Mouse (Mus musculus) CH12F3 (cell line): ENCODE measurements around the gene Atxn1.

ENCODE experiments used
- in situ Hi-C: fragments of 300-500 bp; cut with MboI; formaldehyde crosslinking; loops from 2 replicates; pipeline ENCODE4 v1.14.3; 2020; ENCODE audit warnings: low sequenced_read_pairs

Atxn1 gene

GRCm38 (mm10) chr13:45796286-45796685 lies 168.5 kb downstream of the Atxn1 start:
- in situ Hi-C loops: no loop called here

DNA sequence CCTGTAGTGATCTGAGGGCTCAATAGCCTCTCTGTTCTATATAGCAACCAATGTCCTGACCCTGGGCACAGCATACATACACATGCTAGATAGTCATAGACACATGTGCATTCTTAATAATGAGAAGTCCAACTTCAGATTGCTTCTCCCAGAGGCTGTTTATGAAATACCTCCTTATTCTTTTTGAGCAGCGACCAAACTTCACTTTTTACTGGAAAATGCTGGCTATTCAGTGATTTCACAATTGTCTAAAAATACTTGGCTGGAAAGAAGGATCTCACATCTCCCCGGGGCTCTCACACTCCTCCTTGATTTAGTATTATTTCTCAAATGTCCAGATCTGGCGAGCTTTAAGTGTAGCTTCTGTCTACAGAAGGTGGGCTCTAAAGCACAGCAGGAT lies 171.0 kb downstream of the Atxn1 start:
- in situ Hi-C loops: no loop called here

- in situ Hi-C loops: no loop called here
Observed at GRCm38 (mm10) chr13:45786409-45786808, 178.4 kb downstream of the Atxn1 start.

- in situ Hi-C loops: no loop called here
Observed at GRCm38 (mm10) chr13:45783681-45784080, 181.1 kb downstream of the Atxn1 start.

DNA sequence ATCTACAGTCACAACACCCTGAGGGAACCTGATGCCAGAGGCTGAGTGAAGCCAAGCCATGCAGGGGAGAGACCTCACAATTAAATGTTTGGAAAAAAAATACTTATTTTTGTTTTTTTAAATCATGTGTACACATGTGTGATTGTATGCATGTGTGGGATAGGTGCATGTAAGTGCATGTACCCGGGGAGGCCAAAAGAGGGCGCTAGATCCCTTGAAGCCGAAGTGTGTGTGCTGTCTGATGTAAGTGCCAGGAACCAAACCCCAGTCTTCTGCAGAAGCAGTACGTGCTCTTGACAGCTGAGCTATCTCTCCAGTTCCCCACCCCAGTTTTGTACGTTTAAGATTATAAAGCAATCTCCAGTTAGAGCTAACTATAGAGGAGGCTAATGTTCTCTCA lies 186.1 kb downstream of the Atxn1 start:
- in situ Hi-C loops: no loop called here

GRCm38 (mm10) chr13:45778171-45778570 lies 186.6 kb downstream of the Atxn1 start:
- in situ Hi-C loops: no loop called here

DNA sequence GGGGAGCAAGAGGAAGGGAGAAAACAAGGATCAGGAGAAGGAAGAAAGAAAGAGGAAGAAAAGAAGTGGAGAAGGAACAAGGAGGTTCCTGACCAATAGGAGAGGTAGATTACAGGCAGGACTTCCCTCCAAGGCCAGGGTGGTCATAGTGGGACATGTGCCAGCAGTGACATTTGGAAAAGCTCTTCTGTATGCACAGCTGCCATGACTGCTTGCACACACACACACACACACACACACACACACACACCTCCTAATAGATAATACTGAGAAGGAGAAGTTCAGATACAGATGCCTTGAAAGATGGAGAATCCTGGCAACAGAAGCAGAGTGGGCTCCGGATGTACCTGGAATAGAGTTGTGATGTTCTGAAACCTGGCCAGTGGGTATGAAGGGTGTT lies 189.3 kb downstream of the Atxn1 start:
- in situ Hi-C loops: no loop called here

- in situ Hi-C loops: no loop called here
Observed at GRCm38 (mm10) chr13:45773381-45774168, 191.2 kb downstream of the Atxn1 start.

DNA sequence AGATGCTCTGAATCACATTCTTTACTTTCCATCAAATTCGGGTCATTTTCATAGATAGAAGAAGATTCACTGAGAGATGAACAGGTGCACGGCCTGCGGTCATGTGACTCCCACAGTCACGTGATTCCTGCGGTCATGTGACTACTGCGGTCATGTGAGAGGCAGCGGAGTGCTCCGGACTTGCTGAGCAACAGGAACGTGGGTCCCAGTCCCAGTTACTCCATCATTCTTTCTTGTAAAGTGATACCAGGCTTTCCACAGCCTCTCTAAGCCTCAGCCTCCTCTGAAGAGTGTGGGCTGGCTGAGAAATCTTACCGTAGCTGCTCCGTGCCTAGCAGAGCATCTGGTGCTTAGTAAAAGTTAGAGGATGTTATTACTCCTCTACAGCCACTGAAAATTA lies 195.1 kb downstream of the Atxn1 start:
- in situ Hi-C loops: no loop called here

- in situ Hi-C loops: no loop called here
Observed at GRCm38 (mm10) chr13:45768250-45768649, 196.6 kb downstream of the Atxn1 start.

DNA sequence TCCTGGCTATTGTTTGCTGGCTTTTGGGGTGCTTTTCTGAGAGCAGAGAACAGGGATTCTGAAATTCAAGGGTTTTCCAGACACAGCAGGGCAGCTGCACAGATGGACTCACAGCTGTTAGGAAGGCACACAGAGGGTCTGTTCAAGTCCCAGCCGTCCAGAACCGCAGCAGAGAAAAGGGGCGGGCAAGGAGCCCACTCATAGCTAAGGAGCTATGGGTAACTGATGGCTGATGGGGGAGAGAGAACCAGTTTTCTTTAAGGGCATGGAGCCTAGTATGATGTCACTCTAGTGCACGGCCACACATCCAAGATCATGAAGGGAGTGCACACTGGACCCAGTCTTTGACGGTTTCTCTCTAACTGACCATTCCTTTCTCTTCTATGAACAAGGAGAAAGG lies 200.5 kb downstream of the Atxn1 start:
- in situ Hi-C loops: no loop called here

GRCm38 (mm10) chr13:45762278-45762677 lies 202.5 kb downstream of the Atxn1 start:
- in situ Hi-C loops: no loop called here

- in situ Hi-C loops: no loop called here
Observed at GRCm38 (mm10) chr13:45754483-45754882, 210.3 kb downstream of the Atxn1 start.

GRCm38 (mm10) chr13:45752498-45752897 lies 212.3 kb downstream of the Atxn1 start:
- in situ Hi-C loops: no loop called here

DNA sequence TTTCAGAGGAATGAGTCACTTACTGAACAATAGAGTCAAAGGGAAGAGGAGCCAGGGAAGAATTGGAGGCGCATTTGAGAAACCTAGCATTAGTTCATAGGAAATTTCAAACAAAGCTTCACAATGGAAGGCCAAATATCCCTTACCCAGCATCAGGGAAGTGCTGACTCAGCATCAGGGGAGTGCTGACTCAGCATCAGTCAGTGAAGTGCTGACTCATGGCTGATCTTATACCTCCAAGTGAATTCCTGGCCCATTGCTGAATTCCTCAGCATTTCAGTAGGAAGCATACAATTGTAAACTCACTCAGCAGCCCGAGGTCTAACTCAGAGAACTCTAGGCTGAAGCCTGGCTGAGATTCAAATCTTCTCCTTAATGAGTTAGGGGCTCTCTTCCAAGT lies 213.6 kb downstream of the Atxn1 start:
- in situ Hi-C loops: no loop called here

GRCm38 (mm10) chr13:45750627-45751026 lies 214.2 kb downstream of the Atxn1 start:
- in situ Hi-C loops: no loop called here

DNA sequence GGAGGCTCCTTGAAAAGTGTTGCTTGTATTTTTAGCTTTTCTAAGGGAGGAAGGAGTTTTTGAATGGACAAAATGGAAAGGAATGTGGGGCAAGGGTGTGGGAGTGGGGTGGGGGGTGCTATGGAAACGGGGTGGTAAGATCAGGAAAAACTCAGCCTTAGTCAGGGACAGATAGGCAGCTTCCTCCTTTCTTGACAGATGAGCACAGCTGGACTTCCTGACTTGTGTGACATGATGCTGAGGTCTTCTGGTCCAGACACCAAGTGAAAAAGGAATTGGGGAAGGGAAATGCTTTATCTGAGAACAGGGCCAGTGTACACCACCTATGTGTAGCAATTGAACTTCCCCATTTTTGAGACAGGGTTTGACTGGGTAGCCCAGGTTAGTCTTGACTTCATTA lies 214.9 kb downstream of the Atxn1 start:
- in situ Hi-C loops: no loop called here

GRCm38 (mm10) chr13:45749222-45749621 lies 215.6 kb downstream of the Atxn1 start:
- in situ Hi-C loops: no loop called here

GRCm38 (mm10) chr13:45748691-45749090 lies 216.1 kb downstream of the Atxn1 start:
- in situ Hi-C loops: no loop called here

DNA sequence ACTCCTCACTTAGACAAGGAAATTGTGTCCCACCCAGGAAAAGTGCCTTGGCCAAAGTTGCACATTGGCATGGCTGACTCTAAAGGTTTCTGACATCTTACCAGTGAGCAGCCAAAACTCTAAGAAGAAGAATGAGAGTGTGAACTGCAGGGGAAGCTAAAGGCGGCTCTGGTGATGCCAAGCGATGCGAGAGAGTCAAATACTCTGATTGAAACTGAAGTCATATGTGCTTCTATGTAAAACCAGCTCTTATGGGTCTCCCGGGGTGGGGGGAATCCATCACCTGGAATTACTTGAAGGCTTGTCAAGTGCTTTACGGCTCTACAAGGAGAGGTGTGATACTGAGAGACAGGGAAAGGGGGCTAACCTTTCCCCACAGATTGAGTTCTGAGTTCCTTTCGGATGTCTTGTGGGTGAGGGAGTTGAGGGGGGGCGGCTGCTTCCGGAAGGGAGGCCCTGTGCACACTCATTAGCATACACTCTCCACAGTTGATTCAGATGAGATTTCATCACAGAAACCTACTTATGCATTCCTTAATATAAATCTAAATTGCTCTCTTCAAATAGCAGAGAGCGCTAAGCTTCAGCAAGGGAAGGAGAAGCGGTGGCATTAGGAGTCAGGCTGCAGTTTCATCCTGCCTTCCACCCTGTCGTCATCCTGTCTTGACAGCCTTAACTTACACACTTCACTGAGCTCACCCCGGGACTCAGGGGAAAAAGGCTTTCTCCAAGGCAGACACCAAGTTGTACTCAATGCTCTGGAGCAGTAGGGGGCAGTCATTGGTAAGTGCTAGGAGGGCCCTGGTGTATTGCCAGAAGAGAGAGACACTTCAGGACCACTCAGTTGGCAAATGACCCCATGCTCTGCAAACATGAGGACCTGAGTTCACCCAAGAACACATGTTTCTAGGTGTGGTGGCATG lies 218.7 kb downstream of the Atxn1 start:
- in situ Hi-C loops: no loop called here

DNA sequence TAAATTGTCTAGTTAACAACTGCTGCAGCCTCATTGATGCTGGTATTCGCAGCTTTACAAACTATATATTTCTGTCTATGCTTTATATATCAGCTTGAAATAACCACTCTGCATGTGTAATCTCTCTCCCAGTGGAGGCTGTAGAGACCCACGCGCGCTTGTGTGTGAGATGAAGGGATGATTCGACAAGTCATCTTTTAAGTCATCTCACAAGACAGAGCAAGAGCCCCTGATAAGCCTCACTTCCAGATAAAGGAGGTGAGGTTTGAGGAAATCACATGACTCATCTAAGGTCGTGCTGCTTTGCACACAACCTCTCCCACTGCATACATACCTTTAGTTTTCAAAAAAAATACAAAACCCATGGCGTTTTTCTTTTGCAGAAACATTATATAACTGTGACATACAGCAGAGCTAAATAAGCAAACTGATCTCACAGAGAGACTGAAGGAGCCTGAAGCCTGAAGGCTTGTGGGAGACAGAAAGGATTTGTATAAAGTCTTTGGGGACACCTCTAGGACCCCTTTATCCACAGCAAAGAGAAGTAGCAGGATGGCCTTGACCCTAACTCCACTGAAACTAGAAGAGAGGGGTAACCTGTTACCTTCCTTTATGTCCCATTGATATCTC lies 219.9 kb downstream of the Atxn1 start:
- in situ Hi-C loops: no loop called here

DNA sequence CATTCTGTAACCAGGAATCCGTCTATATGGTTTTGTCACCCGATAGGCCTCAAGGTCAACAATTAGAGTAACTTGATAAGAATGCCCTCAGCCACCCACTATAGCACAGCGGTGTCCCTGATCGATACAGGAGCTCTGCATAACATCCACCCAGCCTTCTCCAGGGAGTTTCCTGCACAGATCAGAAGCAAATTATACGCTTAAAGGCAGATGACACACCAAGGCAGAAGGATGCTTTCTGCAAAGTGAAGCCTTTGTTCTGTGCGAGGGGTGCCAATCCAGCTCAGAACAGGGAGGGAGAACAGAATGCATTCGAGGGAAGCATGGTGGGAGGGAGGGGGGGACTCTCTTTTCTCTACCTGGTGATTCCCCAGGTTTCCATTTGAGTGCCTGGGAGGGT lies 221.0 kb downstream of the Atxn1 start:
- in situ Hi-C loops: no loop called here
